Mouse (Mus musculus): ENCODE data around the gene Igf2bp3. TPM values are rescaled to one million over a fixed set of nuclear protein-coding genes. Genes with fewer than 3 reads are reported as not detected.

Gene Igf2bp3
- total and polyA plus RNA-seq, 3 experiments = 18.4 to 35.6 (median 22.0) TPM

DNA sequence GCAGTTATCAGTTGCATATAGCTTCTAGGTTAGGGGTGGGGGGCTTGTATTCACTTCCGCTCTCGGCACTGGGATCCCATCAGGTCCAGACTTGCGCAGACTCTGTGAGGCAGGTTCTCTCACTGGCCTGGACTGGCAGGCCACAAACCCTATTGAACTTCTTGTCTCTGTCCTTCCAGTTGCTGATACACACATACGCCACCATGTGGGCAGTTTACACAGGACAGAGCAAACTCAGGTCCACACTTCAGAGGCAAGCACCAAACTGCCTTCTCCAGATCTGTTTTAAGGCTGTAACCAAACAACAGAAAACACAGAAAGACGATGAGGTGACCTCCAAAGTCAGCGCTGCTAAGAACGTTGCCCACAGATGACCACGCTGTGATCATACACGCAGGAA lies 72.3 kb downstream of the Igf2bp3 start:
- H3K9ac ChIP-seq (ENCODE audit: insufficient read depth, low read depth) = no peak overlapping the region
- peak; percentile 56 for DNase-seq (ENCODE audit: extremely low read depth)
- no peak overlapping the region for H3K27ac ChIP-seq (ENCODE audit: insufficient read depth, low read depth)
- H3K9me3 ChIP-seq (replicated peaks; ENCODE audit: low read length) = no peaks in the 10 kb centered on the region
- in situ Hi-C loops (cut with MboI; ENCODE audit: low pct_ligation_motif_present, low pct_unique_long_range_greater_than_20kb, low sequenced_read_pairs) (no loop called here), dilution Hi-C loops (cut with MboI; ENCODE audit: extremely low pct_ligation_motif_present, extremely low pct_unique_long_range_greater_than_20kb, low sequenced_read_pairs) (no loop called here)
- TF ChIP-seq CTCF (conservative IDR thresholded peaks at IDR 0.05 in 1 of 2, IDR thresholded peaks at IDR 0.05 in 1 of 2; ENCODE audit: low read depth in 2 of 2, low read length in 2 of 2) (peak in 1 of 2 experiments; percentile 66; a peak in 2 of 4 replicates), SMC3 (IDR thresholded peaks at IDR 0.05; ENCODE audit: low read depth, low read length) (peak; percentile 86), ETS1 (conservative IDR thresholded peaks at IDR 0.05; ENCODE audit: low read depth, low read length) (no peak), RAD21 (IDR thresholded peaks at IDR 0.05; ENCODE audit: low read depth, low read length) (peak; percentile 68)
- H3K4me1 ChIP-seq (ENCODE audit: control insufficient read depth in 1 of 2, insufficient read depth in 2 of 2) = peaks cover 0 to 19% of the 10 kb centered on the region in 2 experiments; a peak in 2 of 4 replicates
- H3K4me3 ChIP-seq (replicated peaks in 1 of 3; ENCODE audit: low read depth in 2 of 3, low read length in 2 of 3, poor library complexity in 1 of 3) = no peak overlapping the region
- no peaks in the 10 kb centered on the region for H3K79me2 ChIP-seq (replicated peaks; ENCODE audit: control insufficient read depth, extremely low read depth, insufficient read depth, poor library complexity, severe bottlenecking)
- no peak overlapping the region for H3K4me2 ChIP-seq (ENCODE audit: insufficient read depth, low read depth, poor library complexity, severe bottlenecking)
- H3K27me3 ChIP-seq (replicated peaks) = no peaks in the 10 kb centered on the region
- peaks cover 0 to 37% of the 10 kb centered on the region in 2 experiments for H3K36me3 ChIP-seq (replicated peaks in 1 of 2; ENCODE audit: control insufficient read depth in 1 of 2, insufficient read depth in 1 of 2, low read length in 1 of 2)

DNA sequence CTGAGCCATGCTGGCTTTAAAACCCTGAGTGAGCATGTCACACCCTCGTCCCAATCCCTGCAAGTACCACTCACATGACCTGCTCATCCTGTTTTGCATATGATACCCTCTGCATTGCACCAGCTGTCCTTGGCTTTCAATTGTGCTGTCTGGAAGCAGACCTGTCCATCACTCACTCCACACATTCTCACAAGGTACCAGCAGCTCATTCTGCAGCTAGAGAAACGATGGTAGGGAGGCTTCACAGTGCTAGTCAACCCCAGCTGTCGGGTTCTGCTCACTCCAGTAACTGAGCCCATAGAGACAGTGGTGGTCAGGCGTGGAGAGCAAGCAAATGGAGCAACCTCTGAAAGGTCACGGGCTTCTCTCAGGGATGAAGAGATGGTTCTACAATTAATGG lies 73.6 kb downstream of the Igf2bp3 start:
- Histone ChIP-seq H3K9me3 (replicated peaks; ENCODE audit: low read length) (no peaks in the 10 kb centered on the region), H3K79me2 (replicated peaks; ENCODE audit: control insufficient read depth, extremely low read depth, insufficient read depth, poor library complexity, severe bottlenecking) (no peaks in the 10 kb centered on the region), H3K4me1 (ENCODE audit: control insufficient read depth in 1 of 2, insufficient read depth in 2 of 2) (peaks cover 2 to 22% of the 10 kb centered on the region in 2 experiments; a peak in 2 of 4 replicates), H3K27me3 (replicated peaks) (no peaks in the 10 kb centered on the region), H3K4me3 (replicated peaks in 1 of 3; ENCODE audit: low read depth in 2 of 3, low read length in 2 of 3, poor library complexity in 1 of 3) (no peak overlapping the region), H3K4me2 (ENCODE audit: insufficient read depth, low read depth, poor library complexity, severe bottlenecking) (no peak overlapping the region), H3K27ac (ENCODE audit: insufficient read depth, low read depth) (no peak overlapping the region), H3K36me3 (replicated peaks in 1 of 2; ENCODE audit: control insufficient read depth in 1 of 2, insufficient read depth in 1 of 2, low read length in 1 of 2) (peaks cover 0 to 35% of the 10 kb centered on the region in 2 experiments), H3K9ac (ENCODE audit: insufficient read depth, low read depth) (no peak overlapping the region)
- TF ChIP-seq BHLHE40 (IDR thresholded peaks at IDR 0.05; ENCODE audit: low read depth, low read length) = 0 out of 2 replicates have a peak, but pooled peaks have one; percentile 6
- TF ChIP-seq HCFC1 (IDR thresholded peaks at IDR 0.05; ENCODE audit: low read depth, low read length) = no peak
- in situ Hi-C loops (cut with MboI; ENCODE audit: low pct_ligation_motif_present, low pct_unique_long_range_greater_than_20kb, low sequenced_read_pairs) = no loop called here
- dilution Hi-C loops (cut with MboI; ENCODE audit: extremely low pct_ligation_motif_present, extremely low pct_unique_long_range_greater_than_20kb, low sequenced_read_pairs) = no loop called here
- no peak for DNase-seq (ENCODE audit: extremely low read depth)

DNA sequence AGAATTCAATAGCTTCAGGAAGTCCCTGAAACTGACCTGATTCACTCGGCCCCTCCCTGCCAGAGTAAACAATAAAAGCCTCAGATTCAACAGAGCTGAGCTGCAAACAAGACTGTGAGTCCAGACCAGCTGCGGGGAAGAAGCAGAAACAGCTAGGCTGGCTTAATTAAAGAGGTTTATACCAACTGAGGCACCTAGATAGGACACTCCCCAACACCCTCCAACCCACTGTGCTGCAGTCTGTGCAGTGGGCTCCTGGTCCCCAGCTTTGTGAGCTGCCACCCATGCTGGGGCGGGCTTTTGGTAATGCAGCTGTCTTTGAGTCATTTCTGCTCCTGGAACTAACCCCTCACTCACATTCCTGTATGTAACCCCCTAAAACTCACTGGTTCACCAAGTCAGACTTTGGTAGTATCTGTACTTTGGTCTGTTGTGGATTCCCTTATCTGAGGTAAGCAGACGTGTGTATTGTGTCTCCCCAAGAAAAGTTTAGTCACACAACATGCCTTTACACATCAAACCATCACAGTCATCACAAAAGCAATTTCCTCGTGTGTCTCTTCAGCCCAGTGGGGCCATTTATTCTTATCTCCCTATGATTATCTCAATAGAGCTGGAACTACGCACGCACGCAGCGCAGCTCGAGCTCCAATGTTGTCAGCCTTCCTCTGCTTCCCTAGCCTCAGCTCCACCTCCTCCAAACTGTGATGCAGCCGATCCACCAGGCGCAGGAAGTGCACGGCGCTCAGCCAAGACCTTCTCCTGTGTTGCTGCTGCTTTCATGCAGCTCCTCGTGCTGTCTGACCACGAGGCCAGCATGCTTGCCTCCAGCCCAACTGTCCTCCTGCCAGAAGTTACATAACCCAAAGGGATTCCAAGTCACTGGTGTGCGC lies 76.4 kb downstream of the Igf2bp3 start:
- Histone ChIP-seq H3K79me2 (replicated peaks; ENCODE audit: control insufficient read depth, extremely low read depth, insufficient read depth, poor library complexity, severe bottlenecking) (no peaks in the 10 kb centered on the region), H3K27ac (ENCODE audit: insufficient read depth, low read depth) (no peak overlapping the region), H3K9me3 (replicated peaks; ENCODE audit: low read length) (no peaks in the 10 kb centered on the region), H3K4me3 (replicated peaks in 1 of 3; ENCODE audit: low read depth in 2 of 3, low read length in 2 of 3, poor library complexity in 1 of 3) (no peak overlapping the region), H3K27me3 (replicated peaks) (no peaks in the 10 kb centered on the region), H3K4me2 (ENCODE audit: insufficient read depth, low read depth, poor library complexity, severe bottlenecking) (no peak overlapping the region), H3K4me1 (ENCODE audit: control insufficient read depth in 1 of 2, insufficient read depth in 2 of 2) (peaks cover 4 to 43% of the 10 kb centered on the region in 2 experiments), H3K36me3 (replicated peaks in 1 of 2; ENCODE audit: control insufficient read depth in 1 of 2, insufficient read depth in 1 of 2, low read length in 1 of 2) (peaks cover 0 to 24% of the 10 kb centered on the region in 2 experiments), H3K9ac (ENCODE audit: insufficient read depth, low read depth) (no peak overlapping the region)
- DNase-seq (ENCODE audit: extremely low read depth) = no peak
- dilution Hi-C loops (cut with MboI; ENCODE audit: extremely low pct_ligation_motif_present, extremely low pct_unique_long_range_greater_than_20kb, low sequenced_read_pairs) (no loop called here), in situ Hi-C loops (cut with MboI; ENCODE audit: low pct_ligation_motif_present, low pct_unique_long_range_greater_than_20kb, low sequenced_read_pairs) (loop anchor here (10.0 kb wide), 1 partner anchor 64 kb away; the partner anchor contains the start of gene Malsu1)
- TF ChIP-seq MAFK (IDR thresholded peaks at IDR 0.05; ENCODE audit: insufficient replicate concordance, low read length) = no peak
- TF ChIP-seq ZMIZ1 (IDR thresholded peaks at IDR 0.05; ENCODE audit: low read depth, low read length) = no peak
